Mouse (Mus musculus) left cerebral cortex, adult 2 months (tissue): ENCODE measurements at regions not wholly inside any gene's neighbourhood (a gene's known extent, or its start where the extent isn't known, plus 50 kb on each side); places are given as distances from the start of the nearest gene placed in this dataset.
A peak's percentile ranks its signal among the peaks of the same experiment; 100 is the strongest.

Experiments used
- DNase-seq, 2 experiments: peaks; one replicate each; pipeline ENCODE4 v3.0.0; 2021 to 2022; ENCODE audit warnings: low spot score in 2 of 2, mixed read lengths in 1 of 2; ENCODE audit errors: extremely low spot score in 1 of 2
- H3K27ac ChIP-seq: fragments of 200-600 bp; 2 replicates; pipeline ENCODE4 v1.8.1; 2022
- H3K4me3 ChIP-seq: fragments of 200-600 bp; 2 replicates; pipeline ENCODE4 v1.8.1; 2022
- CTCF ChIP-seq: fragments of 200-600 bp; IDR thresholded peaks from 2 replicates; pipeline ENCODE4 v1.8.1; 2022; ENCODE audit warnings: antibody characterized with exemption, mild to moderate bottlenecking, moderate library complexity
- intact Hi-C: fragments of 180-260 bp; cut with DNase I; formaldehyde crosslinking; loops from one replicate; pipeline ENCODE4 v1.15.1; 2025

GRCm38 (mm10) chr7:40736971-40737468, 161.1 kb upstream of the Vstm2b start:
- no peak for DNase-seq
- no peak overlapping the region for H3K4me3 ChIP-seq
- no peak overlapping the region for H3K27ac ChIP-seq
- TF ChIP-seq CTCF, result no peak
- intact Hi-C loops, result no loop called here

- TF ChIP-seq CTCF, result no peak
- H3K4me3 ChIP-seq, result no peak overlapping the region
- intact Hi-C loops, result no loop called here
- no peak for DNase-seq
- no peak overlapping the region for H3K27ac ChIP-seq
Observed at GRCm38 (mm10) chr7:40737496-40737895, 160.6 kb upstream of the Vstm2b start.

- H3K27ac ChIP-seq, result no peak overlapping the region
- DNase-seq, result no peak
- intact Hi-C loops, result no loop called here
- no peak overlapping the region for H3K4me3 ChIP-seq
- TF ChIP-seq CTCF, result no peak
Observed at GRCm38 (mm10) chr7:40738174-40738573, 160.0 kb upstream of the Vstm2b start.

- Histone ChIP-seq H3K4me3 (no peak overlapping the region), H3K27ac (no peak overlapping the region)
- no peak for TF ChIP-seq CTCF
- intact Hi-C loops, result no loop called here
- DNase-seq, result no peak
Observed at GRCm38 (mm10) chr7:40742553-40743151, 155.5 kb upstream of the Vstm2b start.

- Histone ChIP-seq H3K27ac (no peak overlapping the region), H3K4me3 (no peak overlapping the region)
- no peak for DNase-seq
- intact Hi-C loops, result no loop called here
- no peak for TF ChIP-seq CTCF
Observed at GRCm38 (mm10) chr7:40751779-40752178, 146.3 kb upstream of the Vstm2b start.

GRCm38 (mm10) chr7:40752195-40752594, 145.9 kb upstream of the Vstm2b start:
- H3K27ac ChIP-seq, result no peak overlapping the region
- no peak overlapping the region for H3K4me3 ChIP-seq
- no peak for DNase-seq
- TF ChIP-seq CTCF, result no peak
- intact Hi-C loops, result no loop called here

- Histone ChIP-seq H3K27ac (no peak overlapping the region), H3K4me3 (no peak overlapping the region)
- intact Hi-C loops, result no loop called here
- no peak for TF ChIP-seq CTCF
- no peak for DNase-seq
Observed at GRCm38 (mm10) chr7:40753490-40753889, 144.6 kb upstream of the Vstm2b start.

GRCm38 (mm10) chr7:40762520-40762919, 135.6 kb upstream of the Vstm2b start:
- DNase-seq, result peak; percentile 45 to 51

GRCm38 (mm10) chr7:40766142-40766541, 132.0 kb upstream of the Vstm2b start:
- intact Hi-C loops, result no loop called here
- no peak for TF ChIP-seq CTCF
- H3K27ac ChIP-seq, result no peak overlapping the region
- H3K4me3 ChIP-seq, result no peak overlapping the region
- no peak for DNase-seq

More at GRCm38 (mm10) chr7:40762520-40762919, 135.6 kb upstream of the Vstm2b start:
- intact Hi-C loops, result no loop called here
- Histone ChIP-seq H3K4me3 (no peak overlapping the region), H3K27ac (no peak overlapping the region)
- no peak for TF ChIP-seq CTCF

GRCm38 (mm10) chr7:40776220-40776619, 121.9 kb upstream of the Vstm2b start:
- DNase-seq, result no peak
- Histone ChIP-seq H3K4me3 (no peak overlapping the region), H3K27ac (no peak overlapping the region)
- TF ChIP-seq CTCF, result no peak
- intact Hi-C loops, result no loop called here

GRCm38 (mm10) chr7:40784906-40785305, 113.2 kb upstream of the Vstm2b start:
- intact Hi-C loops, result no loop called here
- H3K27ac ChIP-seq, result no peak overlapping the region
- TF ChIP-seq CTCF, result no peak
- no peak for DNase-seq
- H3K4me3 ChIP-seq, result no peak overlapping the region

- no peak for DNase-seq
- intact Hi-C loops, result no loop called here
- H3K27ac ChIP-seq, result no peak overlapping the region
- peak; percentile 21 for TF ChIP-seq CTCF
- H3K4me3 ChIP-seq, result no peak overlapping the region
Observed at GRCm38 (mm10) chr7:40786758-40787157, 111.4 kb upstream of the Vstm2b start.

- no peak for TF ChIP-seq CTCF
- intact Hi-C loops, result no loop called here
- Histone ChIP-seq H3K4me3 (no peak overlapping the region), H3K27ac (no peak overlapping the region)
- no peak for DNase-seq
Observed at GRCm38 (mm10) chr7:40788486-40788885, 109.6 kb upstream of the Vstm2b start.
